Mouse (Mus musculus) sigmoid colon, adult 10 weeks (tissue): ENCODE data around the gene Iqce. TPM values are rescaled to one million over a fixed set of nuclear protein-coding genes. Genes with fewer than 3 reads are reported as not detected.

Experiments
- polyA plus RNA-seq: library from polyadenylated mRNA; stranded (reverse); fragments of 350-450 nt; fragmentation: Illumina TruSeq; extraction: RNeasy Lipid Tissue Mini Kit (QIAGEN cat#74804); gene quantifications from one replicate; pipeline ENCODE4 v1.2.3, GENCODE M21; 2014; ENCODE audit warnings: low read depth, low replicate concordance

Gene Iqce
- 5.3 TPM for polyA plus RNA-seq

GRCm38 (mm10) chr5:140702103-140702513, at the start of gene Iqce:
Gene Iqce, minus strand, starts transcription at chr5:140702378.

GRCm38 (mm10) chr5:140723822-140724221, 21.6 kb upstream of the Iqce start, which contains the start of gene Amz1:
Gene Amz1, plus strand, starts transcription at chr5:140724127.

DNA sequence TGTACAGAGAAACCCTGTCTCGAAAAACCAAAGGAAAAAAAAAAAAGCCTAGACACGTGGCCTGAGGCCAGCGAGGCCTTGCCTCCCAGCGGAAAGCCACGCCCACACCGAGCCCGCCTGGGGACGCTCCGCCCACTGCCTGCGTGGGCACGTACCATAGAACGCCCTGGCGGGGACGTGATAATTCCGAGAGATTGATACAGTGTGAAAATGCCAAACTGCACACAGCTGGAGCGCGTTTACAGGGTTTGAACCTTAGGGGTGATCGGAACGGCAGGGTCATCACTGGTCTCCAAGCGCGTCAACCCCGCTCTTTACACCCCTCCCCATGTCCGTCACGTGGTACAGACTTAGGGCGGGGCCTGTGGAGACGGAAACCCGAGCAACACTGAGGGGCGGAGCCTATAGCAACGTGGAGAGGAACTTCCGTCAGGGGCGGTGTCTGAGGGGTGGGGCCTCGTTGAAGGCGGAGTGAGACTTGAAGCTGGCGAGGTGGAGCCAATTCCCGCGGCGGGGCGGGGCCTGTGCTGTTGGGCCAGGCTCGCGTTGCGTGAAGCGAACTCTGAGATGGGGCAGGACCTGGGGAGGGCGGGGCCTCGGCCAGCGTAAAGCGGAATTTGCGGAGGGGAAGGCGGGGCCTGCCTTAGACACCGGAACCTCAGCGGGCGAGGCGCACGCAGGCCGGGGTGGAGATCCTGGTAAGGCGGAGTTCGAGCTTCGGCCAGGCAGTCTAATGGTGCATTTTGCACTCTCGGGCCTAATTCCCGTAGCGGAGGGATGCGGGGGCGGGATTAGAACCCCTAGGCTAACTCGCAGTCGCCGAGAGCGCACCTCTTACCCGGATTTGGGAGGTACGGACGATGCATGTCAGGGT, 2.4 kb upstream of the Iqce start, which contains the start of gene Brat1:
TSS of gene Brat1 (plus strand) at position 634 of the 874 bp plus-strand sequence.

DNA sequence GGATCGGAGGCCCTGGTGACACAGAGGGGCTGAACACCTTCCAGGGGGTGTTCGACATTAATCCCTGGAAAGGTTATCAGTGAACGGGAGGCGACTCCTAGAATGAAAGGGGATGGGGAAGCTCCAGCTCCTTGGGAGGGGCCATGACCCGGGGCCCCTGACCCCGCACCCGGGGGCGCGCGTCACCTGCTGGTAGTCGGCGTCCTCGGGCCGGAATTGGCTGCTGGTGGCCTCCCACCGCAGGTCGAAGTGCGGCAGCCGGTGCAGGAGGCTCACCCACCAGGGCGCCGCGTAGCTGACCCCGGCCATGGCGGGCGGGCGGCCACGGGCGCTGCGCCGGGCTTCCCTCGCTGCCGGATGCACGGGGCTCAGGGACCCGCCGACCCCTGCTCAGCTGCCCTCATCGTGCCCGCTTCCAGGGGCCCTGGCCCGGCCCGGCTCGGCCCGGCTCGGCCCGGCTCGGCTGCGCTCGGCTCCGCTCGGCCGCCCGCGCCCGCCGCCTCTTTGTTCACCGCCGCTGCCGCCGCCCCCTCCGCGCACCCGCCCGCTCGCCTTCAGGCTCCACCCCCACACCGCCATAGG, 53.6 kb downstream of the Iqce start, which contains the start of gene Ttyh3:
TSS of gene Ttyh3 (minus strand) at position 513 of the 582 bp plus-strand sequence.

Other genes starting within 250 kb of the Iqce start
- 0.66 TPM for gene Chst12, start 196.8 kb downstream of the Iqce start, polyA plus RNA-seq
- not detected for gene Grifin, start 137.3 kb downstream of the Iqce start, polyA plus RNA-seq
- 0.98 TPM for gene Lfng, start 95.1 kb downstream of the Iqce start, polyA plus RNA-seq
- gene Ttyh3, start 53.3 kb downstream of the Iqce start, polyA plus RNA-seq = 2.7 TPM
- 3.1 TPM for gene Brat1, start 2.6 kb upstream of the Iqce start, polyA plus RNA-seq
- gene Amz1, start 21.7 kb upstream of the Iqce start, polyA plus RNA-seq = 0.13 TPM
- 2.3 TPM for gene Gna12, start 128.1 kb upstream of the Iqce start, polyA plus RNA-seq